Comparison of ENCODE assay signal across 8 mouse cellular contexts in genomic region chr9:47708299-47708698, GRCm38 (mm10).
DNase-seq lines count a peak whose midpoint lies in the region; ATAC-seq and TF ChIP-seq lines count a peak whose summit lies in the region.

No protein-coding gene starts in this region.

- no peaks in the 10 kb centered on the region for H3K36me3 ChIP-seq in hindbrain, postnatal 0 days (ENCODE audit: insufficient read depth, low read length)
- H3K36me3 ChIP-seq in midbrain, embryonic 11.5 days (ENCODE audit: control insufficient read depth, insufficient read depth, low read length) = no peaks in the 10 kb centered on the region

- no peak overlapping the region for H3K27ac ChIP-seq in hindbrain, postnatal 0 days
- no peak overlapping the region for H3K27ac ChIP-seq in midbrain, embryonic 11.5 days (ENCODE audit: low read depth, low read length)

- 22% methylated on average over 10 of the region's 10 CpGs for WGBS in hindbrain, postnatal 0 days
- 24% methylated on average over 10 of the region's 10 CpGs for WGBS in midbrain, embryonic 11.5 days

- H3K27me3 ChIP-seq in hindbrain, postnatal 0 days (ENCODE audit: insufficient read depth, low read length) = no peaks in the 10 kb centered on the region
- no peaks in the 10 kb centered on the region for H3K27me3 ChIP-seq in midbrain, embryonic 11.5 days (ENCODE audit: control insufficient read depth, insufficient read depth, low read length)

- no peaks in the 10 kb centered on the region for H3K4me1 ChIP-seq in hindbrain, postnatal 0 days (ENCODE audit: insufficient read depth, low read length)
- H3K4me1 ChIP-seq in midbrain, embryonic 11.5 days (ENCODE audit: control insufficient read depth, insufficient read depth, low read length) = peaks cover 12% of the 10 kb centered on the region; the same call in 1 of the 2 replicates

- H3K9ac ChIP-seq in hindbrain, postnatal 0 days (replicated peaks; ENCODE audit: low read length) = no peak overlapping the region
- H3K9ac ChIP-seq in midbrain, embryonic 11.5 days (ENCODE audit: low read length) = no peak overlapping the region

- DNase-seq in ZHBTc4 (ENCODE audit: low read depth, low spot score) = peak; percentile 83
- peak; percentile 74 for DNase-seq in cerebellum, adult 8-10 months
- DNase-seq in frontal cortex, postnatal 14 days (ENCODE audit: low spot score in 2 of 2) = peak; percentile 60 to 65
- peak; percentile 94 for DNase-seq in hindbrain, postnatal 0 days (ENCODE audit: low spot score)
- DNase-seq in left cerebral cortex, postnatal 14 days (ENCODE audit: low spot score in 2 of 2) = peak; percentile 84 to 86
- peak; percentile 95 for DNase-seq in midbrain, embryonic 11.5 days (ENCODE audit: low spot score, missing footprints)
- peak; percentile 85 for DNase-seq in right cerebral cortex, postnatal 4 days

- peak; percentile 73 for ATAC-seq in hindbrain, postnatal 0 days
- ATAC-seq in midbrain, embryonic 11.5 days (ENCODE audit: low FRiP score) = peak; percentile 57; the same call in 1 of the 2 replicates
- ATAC-seq in erythroblast, adult 5-6 weeks (replicated peaks; ENCODE audit: low FRiP score, poor library complexity, severe bottlenecking) = no peak

- H3K9me3 ChIP-seq in hindbrain, postnatal 0 days (ENCODE audit: low read length) = no peaks in the 10 kb centered on the region
- no peaks in the 10 kb centered on the region for H3K9me3 ChIP-seq in midbrain, embryonic 11.5 days (ENCODE audit: control insufficient read depth, low read length)

- no peak overlapping the region for H3K4me2 ChIP-seq in hindbrain, postnatal 0 days (ENCODE audit: low read depth, low read length)
- H3K4me2 ChIP-seq in midbrain, embryonic 11.5 days = no peak overlapping the region

- peak; percentile 97 for TF ChIP-seq CTCF in hindbrain, postnatal 0 days (IDR thresholded peaks at IDR 0.05; ENCODE audit: low read depth)

- intact Hi-C loops in left cerebral cortex, postnatal 14 days (cut with DNase I) = loop anchor here (5.0 to 10.0 kb wide), 3 partner anchors 176 to 971 kb away; partner anchors contain the start of gene Cadm1

- no peak overlapping the region for H3K4me3 ChIP-seq in hindbrain, postnatal 0 days (ENCODE audit: low read length)
- no peak overlapping the region for H3K4me3 ChIP-seq in midbrain, embryonic 11.5 days (ENCODE audit: low read depth, low read length)
